Mouse (Mus musculus) macrophage (primary cell): Measurements from ENCODE around the gene Ccdc40. TPM values are rescaled to one million over a fixed set of nuclear protein-coding genes. Genes with fewer than 3 reads are reported as not detected.

Experiments used
- H3K27ac ChIP-seq: fragments of 350-480 bp; formaldehyde crosslinking; 2 replicates; pipeline ENCODE4 v1.9.0; 2021
- H3K36me3 ChIP-seq: fragments of 350-480 bp; formaldehyde crosslinking; 2 replicates; pipeline ENCODE4 v1.9.0; 2021; ENCODE audit errors: inconsistent target
- H3K4me3 ChIP-seq: fragments of 350-480 bp; formaldehyde crosslinking; 2 replicates; pipeline ENCODE4 v1.9.0; 2021; ENCODE audit errors: inconsistent target
- H3K79me2 ChIP-seq: fragments of 350-480 bp; formaldehyde crosslinking; 2 replicates; pipeline ENCODE4 v1.9.0; 2021; ENCODE audit errors: inconsistent target
- WGBS: methylation state at CpG from one replicate; pipeline ENCODE4 v1.1.7; 2026; ENCODE audit warnings: inconsistent platforms; ENCODE audit not compliant: missing documents; 5-methylcytosine and 5-hydroxymethylcytosine counted together
- polyA plus RNA-seq: library from polyadenylated mRNA; stranded (reverse); fragments of 250-400 nt; gene quantifications from 3 replicates; pipeline ENCODE4 v1.2.4, GENCODE M21; 2018; ENCODE audit warnings: inconsistent platforms

Gene Ccdc40
- polyA plus RNA-seq, 1 experiment from 2014 or later: 1.2 TPM

DNA sequence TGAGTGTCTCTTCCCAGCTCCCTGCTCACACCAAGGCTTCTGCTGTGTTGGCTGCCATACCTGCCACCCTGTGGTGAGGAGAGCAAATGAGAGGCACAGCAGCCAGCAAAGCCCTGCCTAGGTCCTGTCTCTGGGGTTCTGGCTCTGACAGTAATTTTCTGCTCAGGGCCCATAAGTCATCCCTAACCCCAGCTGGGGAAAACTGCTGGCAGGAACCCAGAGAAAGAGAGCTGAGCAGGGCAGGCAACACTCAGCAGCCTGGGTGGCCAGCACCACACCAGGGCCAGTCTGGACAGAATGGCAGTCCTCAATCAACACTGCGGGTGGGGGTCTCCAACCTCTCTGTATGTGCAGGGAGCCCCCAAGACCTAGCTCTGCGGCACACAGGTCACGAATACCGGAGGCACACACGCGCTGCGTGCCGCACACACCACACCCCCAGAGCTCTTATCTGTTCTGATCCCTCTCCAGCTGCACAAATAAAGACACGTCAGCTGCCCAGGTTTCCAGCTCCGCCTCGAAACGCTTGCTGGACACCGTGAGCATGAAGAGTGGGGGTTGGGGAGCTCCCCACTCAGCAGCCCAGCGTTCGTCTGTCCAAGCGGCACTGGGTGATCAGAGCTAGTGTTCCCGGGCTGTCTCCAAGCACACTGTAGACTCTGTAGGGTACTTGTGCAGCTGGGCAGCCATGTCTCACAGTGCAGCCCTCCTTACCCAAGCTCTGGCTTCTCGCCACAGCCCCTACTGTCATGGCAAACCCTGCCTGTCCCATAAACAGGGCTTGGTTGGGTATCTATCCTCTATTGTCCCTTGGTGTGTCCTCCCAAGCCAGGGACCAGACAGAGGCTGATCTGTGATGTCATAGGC is 13.1 kb upstream of the Ccdc40 start:
- Histone ChIP-seq H3K36me3 (no peaks in the 10 kb centered on the region), H3K27ac (no peak overlapping the region), H3K4me3 (no peak overlapping the region), H3K79me2 (no peaks in the 10 kb centered on the region)
- WGBS: 28% methylated on average over 18 of the region's 18 CpGs

DNA sequence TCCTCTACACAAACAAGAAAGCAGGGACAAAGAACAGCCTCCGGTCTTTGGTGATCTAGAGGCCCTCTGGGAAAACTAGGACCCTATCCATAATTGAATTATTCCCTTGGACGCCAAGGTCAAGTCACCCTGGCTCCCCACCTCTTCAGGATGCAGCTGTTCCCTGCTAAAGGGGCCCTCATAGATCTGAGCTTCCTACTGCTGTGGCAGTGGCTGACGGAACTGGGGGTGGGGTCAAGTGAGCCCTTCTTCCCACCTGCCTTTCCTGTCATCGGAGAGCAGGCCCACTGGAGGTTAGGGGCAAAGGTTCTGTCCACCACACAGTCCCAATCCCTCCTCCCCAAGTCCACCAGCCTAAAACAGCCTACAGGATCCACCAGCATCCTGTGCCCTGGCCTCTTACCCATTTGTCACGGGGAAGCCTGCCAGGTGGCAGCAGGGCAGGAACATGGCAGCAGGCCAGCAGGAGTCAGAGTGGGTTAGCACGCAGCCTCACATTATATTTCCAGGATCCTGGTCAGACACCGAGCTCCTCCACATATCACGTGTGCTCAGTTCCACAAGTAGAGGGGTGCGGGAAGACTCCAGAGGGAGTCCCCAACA is 12.4 kb upstream of the Ccdc40 start:
- Histone ChIP-seq H3K27ac (no peak overlapping the region), H3K36me3 (no peaks in the 10 kb centered on the region), H3K79me2 (no peaks in the 10 kb centered on the region), H3K4me3 (no peak overlapping the region)
- WGBS: 59% methylated on average over 8 of the region's 9 CpGs

DNA sequence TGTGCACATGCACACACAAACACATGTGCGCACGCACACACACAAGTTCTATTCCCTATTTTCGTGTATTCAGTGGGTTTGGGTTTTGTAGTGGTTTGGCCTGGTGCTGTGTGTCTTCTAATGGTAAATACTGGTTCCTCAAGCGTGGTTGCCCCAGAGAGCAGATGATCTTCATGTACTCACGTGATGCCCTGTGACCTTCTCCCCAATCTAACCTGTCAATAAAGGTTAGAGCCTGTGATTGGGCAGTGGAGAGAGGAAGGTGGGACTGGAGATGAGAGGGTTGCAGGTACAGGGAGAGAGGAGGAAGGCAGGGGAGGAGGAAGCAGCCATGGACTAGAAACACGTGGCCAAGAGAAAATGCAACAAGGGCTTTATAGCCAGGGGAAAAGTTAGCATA is 10.5 kb upstream of the Ccdc40 start:
- no peak overlapping the region for H3K4me3 ChIP-seq
- H3K27ac ChIP-seq: no peak overlapping the region
- 84% methylated on average over 6 of the region's 6 CpGs for WGBS
- H3K79me2 ChIP-seq: no peaks in the 10 kb centered on the region
- no peaks in the 10 kb centered on the region for H3K36me3 ChIP-seq

DNA sequence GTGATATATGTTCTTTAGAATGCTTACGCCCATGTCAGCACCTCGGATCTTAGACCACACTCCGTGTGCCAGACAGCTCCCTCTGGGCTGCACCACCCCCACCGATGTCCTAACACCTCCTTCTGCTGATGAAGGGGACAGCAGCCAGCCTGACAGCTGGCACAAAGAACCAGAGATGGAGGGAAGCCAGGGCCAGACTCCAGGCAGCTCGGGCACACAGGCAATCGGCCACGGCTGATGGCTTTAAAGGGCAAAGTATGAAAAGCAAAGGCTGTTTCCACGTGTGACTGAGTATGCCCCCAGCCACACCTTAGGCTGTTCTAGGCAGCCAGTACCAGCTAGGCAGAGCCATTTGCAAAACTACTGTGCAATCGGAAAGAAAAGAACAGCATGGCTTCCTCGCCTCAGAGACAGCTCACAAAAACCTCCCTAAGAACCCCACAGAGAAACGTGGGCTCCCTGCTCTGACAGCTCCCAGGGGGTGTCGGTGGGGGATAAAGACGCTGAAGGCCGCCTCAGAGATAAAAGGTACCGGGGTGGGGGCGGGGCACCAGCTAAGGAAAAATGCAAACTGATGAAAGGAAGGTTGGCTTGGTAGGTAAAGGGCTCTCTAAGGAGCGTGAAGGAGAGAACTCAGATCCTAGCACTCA is 8.4 kb upstream of the Ccdc40 start:
- no peaks in the 10 kb centered on the region for H3K36me3 ChIP-seq

DNA sequence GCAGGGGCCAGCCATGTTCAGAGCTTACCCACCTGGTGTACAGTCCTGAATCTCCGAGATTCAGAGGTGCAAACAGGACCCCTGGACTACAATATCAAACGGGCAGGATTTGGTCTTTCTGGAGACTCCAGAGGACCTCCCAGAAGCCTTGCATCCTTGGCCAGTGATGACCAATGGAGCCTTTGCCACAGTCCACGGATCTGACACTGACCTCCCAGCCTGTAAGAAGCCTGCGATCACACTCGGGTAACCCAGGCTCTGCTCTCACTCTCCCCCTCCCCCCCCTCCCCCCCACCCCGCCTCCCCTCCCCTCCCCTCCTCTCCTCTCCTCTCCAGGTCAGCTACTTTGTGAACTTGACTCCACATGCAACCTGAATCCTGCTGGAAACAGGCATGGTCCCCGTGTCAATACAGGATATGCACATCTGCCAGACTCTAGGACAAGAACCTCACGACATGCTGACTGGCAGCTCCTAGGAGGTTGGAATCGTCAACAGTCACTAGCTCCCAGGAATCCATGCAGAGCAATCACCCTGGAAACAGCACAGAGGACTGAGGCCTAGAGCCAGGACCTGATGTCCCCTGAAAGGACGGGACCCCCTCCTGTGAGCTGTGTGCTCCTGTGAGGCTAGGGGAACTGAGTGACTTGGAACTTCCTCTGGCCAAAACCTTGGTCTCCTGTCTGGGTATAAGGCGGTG is 6.4 kb upstream of the Ccdc40 start:
- no peak overlapping the region for H3K27ac ChIP-seq
- 96% methylated on average over 9 of the region's 11 CpGs for WGBS
- H3K79me2 ChIP-seq: peaks cover 5% of the 10 kb centered on the region; the same call in 1 of the 2 replicates
- no peaks in the 10 kb centered on the region for H3K36me3 ChIP-seq
- H3K4me3 ChIP-seq: no peak overlapping the region

More for the DNA sequence above, 8.4 kb upstream of the Ccdc40 start:
- no peak overlapping the region for H3K4me3 ChIP-seq
- no peaks in the 10 kb centered on the region for H3K79me2 ChIP-seq
- no peak overlapping the region for H3K27ac ChIP-seq
- 88% methylated on average over 17 of the region's 17 CpGs for WGBS

DNA sequence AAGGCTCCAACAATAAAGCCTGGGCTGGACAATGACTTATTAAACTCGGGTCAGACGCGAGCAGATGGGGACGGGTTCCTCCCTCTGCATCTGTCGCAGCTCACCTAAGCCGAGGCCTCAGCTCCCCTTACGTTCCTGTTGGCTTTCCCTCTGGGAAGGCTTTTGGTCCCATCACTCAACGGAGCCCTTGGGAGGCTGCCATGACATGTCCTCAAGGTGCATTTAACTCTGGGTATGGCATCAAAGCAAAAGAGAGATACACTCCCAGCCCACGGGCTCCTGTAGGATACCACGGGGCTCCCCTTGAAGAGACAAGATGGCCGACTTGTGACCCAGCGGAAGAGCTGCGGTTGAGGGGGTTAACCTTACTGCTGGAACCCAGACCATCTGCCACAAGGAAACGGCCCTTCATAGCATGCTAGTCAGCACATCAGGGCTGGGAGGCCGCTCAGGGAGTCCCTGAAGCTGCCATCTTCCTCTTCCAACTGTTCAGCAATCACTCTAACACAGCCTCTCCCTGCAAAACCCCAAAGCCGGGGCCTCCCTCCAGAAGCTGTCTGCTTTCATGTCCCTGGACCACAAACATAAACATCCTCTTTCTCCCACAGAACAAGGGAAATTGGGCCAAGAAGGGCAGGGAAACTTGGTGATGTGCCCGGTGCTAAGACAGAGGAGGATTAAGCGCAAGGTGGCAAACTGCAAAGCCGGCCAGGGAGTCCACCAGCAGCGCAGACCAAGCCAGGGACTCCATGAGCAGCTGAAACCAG is 5.1 kb upstream of the Ccdc40 start:
- Histone ChIP-seq H3K27ac (no peak overlapping the region), H3K36me3 (no peaks in the 10 kb centered on the region), H3K4me3 (no peak overlapping the region), H3K79me2 (peaks cover 5% of the 10 kb centered on the region; the same call in 1 of the 2 replicates)
- WGBS: 77% methylated on average over 20 of the region's 20 CpGs

DNA sequence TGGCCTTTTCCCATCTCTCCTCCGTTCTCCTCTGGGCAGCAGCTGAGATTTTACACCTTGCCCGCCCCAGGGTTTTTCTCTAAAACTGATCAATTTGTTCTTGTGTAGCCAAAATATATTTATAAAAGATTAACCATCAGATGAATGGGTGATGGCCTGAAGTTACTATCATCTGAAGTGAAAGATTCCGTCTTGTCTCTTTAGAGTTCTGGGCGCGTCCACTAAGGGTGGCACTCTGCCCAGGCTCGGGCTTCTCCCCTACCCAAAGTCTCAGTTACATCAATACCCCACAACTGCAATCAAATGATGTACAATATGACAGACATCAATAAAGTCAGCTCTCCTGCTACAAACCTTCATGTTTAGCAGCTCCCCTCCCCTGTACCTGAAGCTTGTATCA is 3.4 kb upstream of the Ccdc40 start:
- no peak overlapping the region for H3K27ac ChIP-seq
- H3K36me3 ChIP-seq: no peaks in the 10 kb centered on the region
- peaks cover 5% of the 10 kb centered on the region; the same call in 1 of the 2 replicates for H3K79me2 ChIP-seq
- 90% methylated on average over 6 of the region's 6 CpGs for WGBS
- no peak overlapping the region for H3K4me3 ChIP-seq

DNA sequence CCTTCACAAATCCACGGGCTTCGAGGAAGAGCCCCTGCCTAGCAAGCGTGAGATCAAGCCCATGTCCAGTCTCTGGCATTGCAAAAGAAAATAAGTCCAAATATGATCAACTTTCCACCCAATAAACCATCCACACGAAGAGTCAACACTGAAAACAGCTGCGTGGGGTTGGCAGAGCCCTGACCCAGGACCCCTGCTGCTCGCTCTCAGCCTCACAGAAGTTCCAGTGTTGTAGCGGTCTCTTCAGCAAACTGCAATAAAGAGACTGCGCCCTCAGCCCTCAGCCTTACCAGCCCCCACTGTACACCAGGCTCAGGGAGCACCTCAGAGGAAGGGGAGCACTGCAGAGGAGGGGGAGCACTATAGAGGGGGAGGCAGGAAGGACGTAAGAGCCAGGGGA is 2.7 kb upstream of the Ccdc40 start:
- H3K27ac ChIP-seq: no peak overlapping the region
- H3K79me2 ChIP-seq: peaks cover 5% of the 10 kb centered on the region; the same call in 1 of the 2 replicates
- 92% methylated on average over 9 of the region's 9 CpGs for WGBS
- H3K4me3 ChIP-seq: no peak overlapping the region
- no peaks in the 10 kb centered on the region for H3K36me3 ChIP-seq

DNA sequence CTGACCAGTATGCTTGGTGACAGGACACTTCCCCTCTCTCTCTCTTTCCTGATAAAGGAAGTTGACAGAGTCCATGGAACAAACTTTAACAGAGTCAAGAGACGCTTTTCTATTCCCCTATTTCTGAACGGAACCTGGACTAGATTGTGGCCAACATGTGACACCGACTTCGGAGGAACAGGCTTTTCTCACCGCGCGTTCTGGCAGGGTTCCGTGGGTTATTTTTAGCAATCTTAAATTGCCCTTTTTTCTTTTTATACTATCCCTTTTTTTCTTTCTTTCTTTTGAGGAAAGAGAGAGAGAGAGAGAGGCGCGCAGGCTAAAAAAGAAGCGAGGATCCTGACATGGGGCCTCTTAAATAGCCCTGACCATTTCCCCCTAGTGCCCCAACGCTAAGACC is 781 bp upstream of the Ccdc40 start:
- Histone ChIP-seq H3K36me3 (no peaks in the 10 kb centered on the region), H3K4me3 (peak overlapping the region; percentile 39), H3K27ac (no peak overlapping the region), H3K79me2 (peaks cover 5% of the 10 kb centered on the region; the same call in 1 of the 2 replicates)
- WGBS: 1% methylated on average over 12 of the region's 12 CpGs

DNA sequence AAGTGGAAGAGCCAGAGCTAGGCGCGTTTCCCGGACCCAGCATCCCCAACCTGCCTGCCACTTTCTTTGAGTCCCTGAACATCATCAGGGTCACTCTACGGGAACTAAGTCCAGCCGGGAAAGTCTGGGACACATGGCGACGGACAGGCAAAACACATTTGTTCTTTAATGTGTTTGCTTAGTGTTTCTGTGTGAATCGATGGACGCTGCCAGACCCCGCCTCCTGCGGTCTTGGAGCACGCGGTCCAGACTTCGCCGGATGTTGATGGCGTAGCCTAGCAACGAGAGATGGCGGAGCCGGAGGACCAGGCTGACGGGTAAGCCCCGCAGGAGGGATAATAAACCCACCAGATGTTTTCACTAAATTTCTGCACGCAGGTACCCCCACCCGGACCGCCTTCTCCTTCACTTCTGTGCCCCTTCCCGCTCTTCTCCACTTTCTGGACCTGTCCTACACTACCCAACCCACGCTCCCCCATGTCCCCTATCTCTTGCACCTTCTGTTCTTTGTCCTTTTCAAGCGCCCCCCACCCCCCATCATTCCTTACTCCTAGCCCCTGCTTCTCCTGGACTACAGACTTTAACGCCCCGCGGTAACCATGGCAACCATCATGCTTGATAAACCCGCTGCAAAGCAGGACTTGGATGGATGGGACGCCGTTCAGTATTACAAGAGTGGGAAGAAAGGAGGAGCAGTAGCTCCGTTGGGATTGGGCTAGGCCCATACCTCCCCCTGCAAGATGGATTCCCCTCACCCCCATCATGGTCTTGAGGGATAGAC is 664 bp downstream of the Ccdc40 start:
- no peak overlapping the region for H3K27ac ChIP-seq
- peak overlapping the region; percentile 34 for H3K4me3 ChIP-seq
- WGBS: 4% methylated on average over 34 of the region's 34 CpGs
- H3K36me3 ChIP-seq: no peaks in the 10 kb centered on the region
- peaks cover 5% of the 10 kb centered on the region; the same call in 1 of the 2 replicates for H3K79me2 ChIP-seq

DNA sequence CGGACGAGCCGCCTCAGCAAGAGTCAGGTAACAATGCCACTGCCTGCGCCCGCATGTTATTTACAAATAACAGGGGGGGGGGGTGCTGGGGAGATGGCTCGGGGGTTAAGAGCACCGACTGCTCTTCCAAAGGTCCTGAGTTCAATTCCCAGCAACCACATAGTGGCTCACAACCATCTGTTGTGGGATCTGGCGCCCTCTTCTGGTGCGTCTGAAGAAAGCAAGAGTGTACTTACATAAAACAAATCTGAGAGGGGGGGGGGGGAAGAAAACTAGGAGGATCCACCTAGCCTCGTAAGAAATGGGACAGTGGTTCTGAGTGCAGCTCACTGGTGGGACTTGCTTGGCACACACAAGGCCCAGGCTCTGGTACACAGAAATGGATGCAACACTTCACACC is 6.4 kb downstream of the Ccdc40 start:
- no peak overlapping the region for H3K27ac ChIP-seq
- no peaks in the 10 kb centered on the region for H3K79me2 ChIP-seq
- WGBS: 88% methylated on average over 8 of the region's 10 CpGs
- H3K36me3 ChIP-seq: no peaks in the 10 kb centered on the region
- H3K4me3 ChIP-seq: no peak overlapping the region

DNA sequence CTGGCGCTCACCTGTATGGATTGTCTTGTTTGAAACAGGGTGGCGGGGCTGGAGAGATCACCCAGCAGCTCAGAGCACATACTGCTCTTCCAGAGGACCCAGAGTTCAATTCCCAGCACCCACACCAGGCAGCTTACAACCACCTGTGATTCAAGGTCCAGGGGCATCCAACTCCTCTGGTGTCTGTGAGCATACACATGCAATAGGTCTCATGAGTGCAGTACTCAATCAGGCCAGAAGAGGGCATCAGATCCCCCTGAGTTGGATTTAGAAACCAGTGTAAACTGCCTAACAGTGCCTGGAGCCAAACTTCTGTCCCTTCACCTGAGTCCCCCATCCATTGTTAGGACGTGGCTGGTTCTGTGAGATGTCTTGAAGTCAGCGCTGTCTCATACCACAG is 7.2 kb downstream of the Ccdc40 start:
- no peak overlapping the region for H3K27ac ChIP-seq
- H3K79me2 ChIP-seq: no peaks in the 10 kb centered on the region
- 87% methylated on average over 4 of the region's 4 CpGs for WGBS
- no peaks in the 10 kb centered on the region for H3K36me3 ChIP-seq
- no peak overlapping the region for H3K4me3 ChIP-seq

DNA sequence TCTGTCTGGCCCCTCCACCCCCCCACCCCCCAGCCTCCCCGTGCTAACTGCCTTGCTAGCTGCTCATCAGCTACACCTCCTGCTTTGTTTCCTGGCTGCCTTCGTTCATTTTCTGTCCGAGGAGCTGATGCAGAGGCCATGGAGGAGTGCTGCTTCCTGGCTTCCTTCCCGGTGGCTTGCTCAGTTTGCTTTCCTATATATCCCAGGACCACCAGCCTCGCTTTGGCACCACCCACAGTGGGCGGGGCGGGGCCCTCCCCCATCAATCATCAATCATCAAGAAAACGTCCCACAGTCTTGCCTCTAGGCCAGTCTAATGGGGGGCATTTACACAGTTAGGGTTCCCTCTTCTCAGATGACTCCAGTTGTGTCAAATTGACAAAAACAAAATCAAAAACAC is 8.0 kb downstream of the Ccdc40 start:
- WGBS: 68% methylated on average over 8 of the region's 8 CpGs
- Histone ChIP-seq H3K36me3 (no peaks in the 10 kb centered on the region), H3K27ac (no peak overlapping the region), H3K4me3 (no peak overlapping the region), H3K79me2 (no peaks in the 10 kb centered on the region)
